Mouse (Mus musculus): Measurements from ENCODE around the gene Ntm.
A peak's percentile ranks its signal among the peaks of the same experiment; 100 is the strongest.

Ntm gene

DNA sequence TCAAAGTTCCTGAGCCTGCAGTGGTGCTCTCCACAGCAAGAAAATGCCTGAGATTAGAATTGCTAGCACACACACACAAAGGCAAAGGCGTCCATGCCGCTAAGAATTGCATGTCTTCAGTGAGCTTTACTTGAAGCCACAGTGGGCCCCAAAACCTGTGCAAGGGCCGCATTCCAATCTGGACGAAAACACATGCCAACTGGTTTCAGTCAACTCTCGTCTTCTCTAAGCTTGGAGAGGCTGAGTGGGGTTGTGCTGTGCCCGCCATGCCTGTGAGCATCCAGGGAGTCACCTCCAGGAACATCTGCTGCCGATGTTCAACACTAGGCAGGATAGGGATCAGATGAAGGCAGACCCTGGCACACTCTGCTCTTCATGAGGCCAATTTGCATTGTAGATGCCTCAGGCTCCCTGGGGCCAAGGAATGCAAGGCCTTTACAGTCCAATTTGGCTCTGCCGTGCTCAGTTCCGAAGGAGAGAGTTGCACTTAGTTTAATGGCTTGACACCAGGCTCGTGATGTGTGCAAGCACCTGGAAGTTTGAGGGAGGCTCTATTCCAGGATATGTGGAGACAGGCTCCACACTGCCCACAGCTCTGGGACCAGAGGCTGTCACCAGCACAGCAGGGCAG is 739.9 kb downstream of the Ntm start:
- no peak for DNase-seq (ENCODE audit: low spot score)

DNA sequence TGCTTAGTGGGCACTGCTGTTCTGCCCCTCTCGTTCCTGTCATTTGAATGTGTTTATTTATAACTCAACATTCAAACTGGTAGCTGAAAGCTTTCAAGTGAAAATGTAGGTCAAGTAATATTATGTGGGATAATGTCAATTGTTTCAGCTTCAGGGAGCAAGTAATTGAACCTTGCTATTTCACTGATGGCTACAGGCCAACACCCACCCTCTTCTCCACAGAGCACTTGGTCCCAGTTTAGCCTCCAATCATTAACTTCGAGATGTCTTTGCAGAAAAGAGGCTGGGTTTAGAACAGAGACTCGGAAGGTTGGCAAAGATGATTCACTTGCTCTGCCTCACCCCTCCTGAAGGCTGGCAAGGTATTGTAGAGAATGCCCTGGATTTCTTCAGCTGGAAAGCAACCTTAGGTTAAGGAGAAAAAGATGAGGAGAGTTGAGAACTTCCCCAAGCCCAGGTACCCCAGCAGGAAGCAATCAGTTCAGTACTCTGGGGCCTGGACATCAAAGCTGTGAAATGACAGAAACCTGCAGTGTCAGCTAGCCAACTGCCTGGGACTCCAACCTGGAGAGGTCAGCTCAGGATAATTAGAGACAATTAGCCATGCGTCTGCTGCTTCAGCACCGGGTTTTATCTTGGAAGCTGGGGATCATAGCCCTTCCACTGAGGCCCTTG is 741.9 kb downstream of the Ntm start:
- no peak for DNase-seq (ENCODE audit: low spot score)

DNA sequence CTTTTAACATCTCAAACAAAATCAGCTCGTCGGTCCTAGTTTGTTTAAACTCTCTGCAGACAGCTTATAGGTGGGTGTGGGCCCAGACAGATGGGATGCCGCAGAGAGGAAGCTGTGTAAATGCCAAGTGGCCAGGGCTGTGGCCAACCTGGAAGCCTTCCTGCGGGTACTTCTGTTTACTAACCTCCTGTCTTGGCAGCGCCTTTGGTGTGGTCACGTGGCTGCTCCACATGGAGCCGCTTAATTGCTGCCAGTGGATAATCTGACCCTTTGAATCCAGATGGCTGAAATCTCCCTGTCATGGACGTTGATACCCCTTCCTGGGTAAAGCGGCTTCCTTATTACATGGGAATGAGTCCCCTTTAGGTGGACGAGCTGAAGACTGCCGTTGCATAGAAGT is 742.4 kb downstream of the Ntm start:
- no peak for DNase-seq (ENCODE audit: low spot score)

DNA sequence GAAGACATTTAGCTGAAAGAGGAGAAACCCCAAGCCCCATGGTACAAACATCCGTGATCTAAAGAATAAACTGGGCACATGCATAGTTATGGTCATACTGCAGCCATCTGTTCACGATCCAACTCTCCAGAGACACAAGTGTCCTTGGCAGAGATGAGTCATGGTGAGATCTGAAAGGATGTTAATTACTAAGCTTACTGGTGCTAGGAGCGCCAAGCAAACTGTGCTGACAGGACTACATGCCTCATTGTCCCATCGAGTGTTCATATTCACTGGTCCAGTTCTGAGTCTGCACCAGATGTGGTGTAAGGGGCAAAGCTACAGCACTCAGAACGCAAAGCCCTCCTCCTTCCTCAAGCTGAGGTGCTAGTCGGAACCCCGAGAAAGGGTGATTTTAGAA is 745.0 kb downstream of the Ntm start:
- DNase-seq (ENCODE audit: low spot score), result no peak

DNA sequence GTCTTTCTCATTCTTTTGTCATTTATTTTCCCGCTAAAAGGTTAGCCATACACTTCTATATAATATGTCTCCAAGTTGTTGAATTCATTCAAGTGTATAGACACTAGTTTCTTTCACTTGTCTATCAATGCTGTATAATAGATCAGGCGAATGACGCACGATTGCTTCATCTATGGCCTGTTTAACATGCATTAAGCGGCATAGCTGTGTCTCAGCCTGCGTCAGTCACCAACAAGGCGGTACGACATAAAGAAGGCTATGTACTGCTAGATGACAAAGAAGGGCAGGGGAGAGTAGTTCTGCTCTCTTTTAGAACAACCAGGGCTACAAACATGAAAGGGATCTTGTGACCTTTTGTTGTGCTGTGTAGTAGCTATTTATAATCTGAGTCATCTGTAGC is 746.4 kb downstream of the Ntm start:
- no peak for DNase-seq (ENCODE audit: low spot score)

DNA sequence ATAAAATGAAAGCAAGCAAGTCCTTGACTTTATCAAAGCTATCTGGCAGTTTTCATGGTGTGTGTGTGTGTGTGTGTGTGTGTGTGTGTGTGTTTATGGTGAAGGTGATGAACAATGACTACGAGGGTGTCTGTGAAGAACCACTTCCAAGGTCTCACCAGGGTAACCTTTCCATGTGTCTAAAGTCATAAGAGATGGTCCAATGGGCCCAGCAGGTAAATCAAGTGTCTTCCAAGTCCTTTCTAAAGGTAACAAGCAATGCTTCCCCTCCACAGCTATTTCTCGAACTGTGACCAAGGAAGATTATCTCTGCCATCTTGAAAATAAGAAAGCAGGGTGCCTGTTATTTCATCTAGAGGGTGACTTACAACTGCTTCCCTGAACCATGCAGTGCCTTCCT is 747.1 kb downstream of the Ntm start:
- DNase-seq (ENCODE audit: low spot score), result no peak

DNA sequence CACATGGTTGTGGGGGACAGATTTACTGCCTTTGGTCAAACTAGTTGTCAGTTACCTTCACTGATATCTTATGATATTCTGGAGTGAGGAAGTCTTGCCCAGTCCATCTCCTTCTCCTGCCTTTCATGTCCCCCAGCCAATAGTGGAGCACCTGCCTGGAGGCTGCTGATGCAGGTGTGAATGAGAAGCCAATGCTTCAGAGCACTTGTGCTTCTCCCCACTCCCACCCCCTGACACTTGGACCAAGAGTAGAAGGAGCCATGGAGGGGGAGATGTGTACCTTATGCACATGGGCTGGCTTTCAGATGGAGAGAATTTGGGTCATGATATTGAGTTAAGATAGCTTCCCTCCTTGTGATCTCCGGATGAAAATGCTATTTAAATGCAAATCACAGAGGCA is 747.7 kb downstream of the Ntm start:
- no peak for DNase-seq (ENCODE audit: low spot score)

DNA sequence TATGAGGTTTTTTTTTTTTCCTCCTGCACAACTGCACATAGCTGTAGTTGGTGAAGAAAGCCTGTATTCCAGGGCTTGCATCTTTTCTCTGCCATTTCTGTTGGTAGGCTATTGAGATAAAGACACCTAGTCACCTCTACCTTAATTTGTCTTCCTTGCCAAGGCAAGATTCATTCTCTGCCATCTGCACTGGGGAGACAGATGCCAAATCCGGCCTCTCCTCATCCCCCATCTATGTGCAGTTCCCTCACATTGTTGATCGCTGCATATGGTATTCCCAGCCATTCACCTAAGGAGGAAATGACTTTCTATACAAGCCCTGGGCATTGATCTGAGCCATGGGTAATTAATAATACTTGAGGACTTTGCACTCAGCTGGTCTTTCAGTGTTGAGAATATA is 753.7 kb downstream of the Ntm start:
- no peak for DNase-seq (ENCODE audit: low spot score)

DNA sequence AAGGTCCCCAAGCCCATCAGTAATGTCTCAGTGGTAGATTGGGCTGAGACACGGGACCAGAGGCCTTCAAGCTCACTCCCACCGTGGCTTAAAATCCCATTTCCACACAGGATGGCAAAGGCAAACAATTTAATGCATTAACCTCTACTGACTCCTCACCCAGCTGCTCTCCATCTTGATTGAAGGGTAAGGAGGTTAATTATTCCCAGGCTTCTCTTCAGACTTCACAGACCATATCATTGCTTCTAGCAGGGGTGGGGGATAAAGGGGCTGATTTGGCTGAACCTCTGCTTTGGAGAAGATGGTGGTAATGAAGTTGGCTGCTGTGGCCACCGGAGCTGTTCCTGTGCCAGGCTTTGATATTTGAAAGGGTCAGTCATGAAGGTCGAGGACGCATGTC is 754.8 kb downstream of the Ntm start:
- no peak for DNase-seq (ENCODE audit: low spot score)

DNA sequence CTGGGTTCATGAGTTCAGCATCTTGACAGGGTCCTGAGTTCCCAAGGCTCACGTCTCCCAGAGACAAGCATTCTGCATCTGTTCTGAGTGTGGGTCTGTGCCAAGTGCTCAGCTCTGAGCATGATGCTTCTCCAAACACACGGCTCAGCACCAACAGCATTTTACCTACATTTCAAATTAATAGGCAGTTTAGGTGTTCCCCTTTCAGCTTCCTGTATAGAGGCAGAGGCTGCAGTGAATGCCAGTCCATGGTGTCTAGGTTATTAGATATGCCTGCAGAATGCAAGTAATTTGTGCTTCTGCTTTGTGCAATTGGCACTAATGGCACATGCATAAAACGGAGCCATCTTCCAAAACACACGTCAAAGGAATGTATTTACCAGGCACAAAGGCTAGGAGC is 757.3 kb downstream of the Ntm start:
- no peak for DNase-seq (ENCODE audit: low spot score)

DNA sequence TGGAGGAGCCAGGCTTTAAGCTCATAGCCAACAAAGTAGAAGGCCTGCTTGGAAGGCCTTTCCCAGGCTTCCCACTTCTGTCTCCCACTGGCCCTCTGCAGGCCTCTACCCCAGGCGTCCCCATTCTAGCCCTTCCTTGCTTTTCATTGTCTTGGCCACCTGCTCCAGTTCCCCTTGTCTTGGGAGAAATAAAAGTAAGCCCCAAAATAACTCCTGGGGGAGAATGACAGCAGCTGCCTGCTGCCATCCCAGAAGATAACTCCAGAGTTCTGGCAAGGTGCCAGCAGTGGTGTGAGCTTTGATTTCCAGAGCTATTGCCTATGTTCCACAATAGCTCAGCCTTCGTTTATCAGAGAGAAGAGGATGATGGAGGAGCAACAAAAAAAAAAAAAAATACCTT is 760.7 kb downstream of the Ntm start:
- no peak for DNase-seq (ENCODE audit: low spot score)

DNA sequence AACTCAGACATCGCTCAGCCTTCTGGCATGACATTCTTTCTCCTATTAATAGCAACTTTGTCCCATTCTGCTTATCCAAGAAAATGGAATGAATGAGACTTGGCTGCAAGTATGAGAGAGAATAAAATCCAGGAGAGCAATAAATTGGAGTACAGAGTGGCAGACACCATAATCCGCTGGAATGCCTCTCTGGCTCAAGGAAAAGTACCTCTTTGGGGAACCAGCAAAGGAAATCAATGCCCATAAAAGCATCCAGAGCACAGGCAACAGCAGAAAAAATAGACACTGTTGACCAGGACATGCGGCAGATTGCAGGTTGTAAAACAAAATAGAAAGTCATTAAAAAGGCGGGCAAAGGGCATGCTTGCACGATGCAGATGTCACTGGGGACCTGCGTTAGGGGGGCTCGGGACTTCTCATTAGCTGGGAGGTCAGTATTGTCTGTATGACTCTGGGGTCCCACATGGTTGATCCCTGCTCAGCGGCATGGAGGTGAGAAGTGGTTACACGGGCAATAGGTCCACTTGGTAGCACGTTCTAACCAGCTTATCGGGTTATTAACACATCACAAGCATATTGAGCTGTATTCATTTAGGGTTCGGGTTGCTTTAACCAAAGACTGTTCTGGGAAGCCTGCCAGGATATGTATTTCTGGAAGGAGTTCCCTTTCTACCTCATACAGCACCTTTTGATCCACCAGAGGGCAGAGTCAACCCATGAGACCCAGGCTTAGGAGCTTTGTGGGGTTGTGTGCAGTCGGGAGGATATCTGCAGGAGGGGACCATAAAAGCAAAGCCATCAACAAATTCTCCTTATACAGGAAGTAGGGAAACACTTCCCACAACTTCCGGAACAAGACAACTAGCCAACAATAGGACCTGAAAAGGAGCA is 761.5 kb downstream of the Ntm start:
- no peak for DNase-seq (ENCODE audit: low spot score)

DNA sequence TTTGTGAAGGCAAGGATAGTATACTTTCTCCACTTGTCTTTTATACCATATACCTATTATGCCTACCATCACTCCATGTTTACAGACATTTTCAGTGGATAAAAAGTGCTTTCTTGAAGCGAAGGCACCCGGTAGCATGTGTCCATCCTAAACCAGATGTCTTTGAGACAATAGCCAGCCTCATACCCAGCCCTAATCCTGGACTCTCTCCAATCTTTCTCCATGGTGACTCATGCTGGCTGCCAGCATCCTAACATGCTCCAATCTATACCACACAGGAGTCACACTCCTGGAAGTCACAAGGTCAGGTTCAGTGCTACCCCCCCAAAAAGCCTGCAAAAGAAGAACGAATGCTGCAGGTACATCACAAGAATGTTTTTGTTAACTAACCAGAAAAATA is 765.9 kb downstream of the Ntm start:
- DNase-seq (ENCODE audit: low spot score), result no peak

DNA sequence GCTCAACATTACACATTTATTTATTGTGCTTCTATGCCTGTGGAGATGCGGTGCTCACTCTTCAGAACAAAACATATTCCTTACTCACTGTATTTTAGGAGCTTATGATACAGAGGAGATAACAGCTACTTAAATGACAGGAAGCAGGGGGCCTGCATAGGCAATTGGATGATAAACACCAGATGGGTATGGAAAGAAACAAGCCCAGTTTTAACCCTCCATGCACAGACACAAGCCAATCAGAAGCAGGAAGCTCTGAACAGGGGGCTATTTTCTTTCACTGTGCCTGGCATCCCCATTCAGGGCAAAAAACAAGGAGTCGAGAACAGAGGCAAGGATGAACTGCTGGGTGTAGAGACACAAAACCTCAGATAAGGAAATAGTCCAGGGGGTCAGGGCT is 768.7 kb downstream of the Ntm start:
- DNase-seq (ENCODE audit: low spot score), result no peak

DNA sequence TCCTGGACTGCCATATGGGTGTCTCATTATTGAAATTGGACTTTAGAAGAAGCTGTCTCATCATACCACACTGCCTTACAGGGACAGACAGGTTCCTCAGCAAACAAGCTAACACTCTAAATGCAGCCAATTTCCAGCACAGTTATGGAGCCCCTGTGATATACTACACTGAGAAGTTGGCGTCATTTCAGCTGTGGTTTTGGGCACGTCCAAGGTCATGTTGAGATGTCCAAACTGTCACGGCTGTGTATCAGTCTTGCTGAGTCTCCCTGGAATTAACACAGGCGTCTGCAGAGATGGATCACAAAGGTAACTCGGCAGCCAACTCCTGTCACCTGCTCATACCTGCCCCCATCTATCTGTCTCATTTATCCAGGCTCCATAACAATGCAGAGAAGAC is 779.9 kb downstream of the Ntm start:
- DNase-seq (ENCODE audit: low spot score), result no peak

DNA sequence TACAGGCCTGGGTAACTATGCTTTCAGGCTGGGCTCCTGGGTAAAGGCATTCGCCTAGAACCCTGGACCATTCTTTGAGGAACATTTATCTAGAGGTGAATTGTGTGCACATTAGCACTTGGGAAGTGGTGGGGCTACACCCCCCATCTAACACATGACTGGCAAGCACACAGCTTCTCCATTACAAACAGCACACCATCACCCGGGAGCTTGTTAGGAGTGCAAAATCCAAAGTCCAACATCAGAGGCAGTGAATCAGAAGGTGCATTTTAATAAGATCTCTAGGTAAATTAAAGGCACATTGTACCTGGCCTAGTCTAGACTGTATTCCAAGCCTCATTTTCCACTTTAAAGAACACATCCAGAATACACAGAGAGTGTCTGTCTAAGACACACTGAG is 781.3 kb downstream of the Ntm start:
- DNase-seq (ENCODE audit: low spot score), result no peak

DNA sequence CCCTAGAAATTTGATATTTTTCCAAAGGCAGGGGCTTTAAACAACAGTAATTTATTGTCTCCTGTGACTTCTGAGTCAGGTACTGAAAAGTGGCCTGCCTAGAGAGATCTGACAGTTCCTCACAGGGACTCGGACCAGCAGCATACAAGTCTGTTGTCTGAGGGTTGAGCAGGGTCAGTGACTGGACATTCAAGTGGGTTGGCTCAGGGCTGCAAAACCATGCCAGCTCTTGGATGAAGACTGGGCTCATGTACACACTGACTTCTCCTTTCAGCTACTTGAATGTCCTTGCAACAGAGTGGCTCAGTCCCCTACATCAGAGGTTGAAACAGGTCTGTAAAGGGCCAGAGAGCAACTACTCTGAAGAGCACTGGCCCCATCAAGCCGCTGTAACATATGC is 797.2 kb downstream of the Ntm start:
- DNase-seq (ENCODE audit: low spot score), result no peak

DNA sequence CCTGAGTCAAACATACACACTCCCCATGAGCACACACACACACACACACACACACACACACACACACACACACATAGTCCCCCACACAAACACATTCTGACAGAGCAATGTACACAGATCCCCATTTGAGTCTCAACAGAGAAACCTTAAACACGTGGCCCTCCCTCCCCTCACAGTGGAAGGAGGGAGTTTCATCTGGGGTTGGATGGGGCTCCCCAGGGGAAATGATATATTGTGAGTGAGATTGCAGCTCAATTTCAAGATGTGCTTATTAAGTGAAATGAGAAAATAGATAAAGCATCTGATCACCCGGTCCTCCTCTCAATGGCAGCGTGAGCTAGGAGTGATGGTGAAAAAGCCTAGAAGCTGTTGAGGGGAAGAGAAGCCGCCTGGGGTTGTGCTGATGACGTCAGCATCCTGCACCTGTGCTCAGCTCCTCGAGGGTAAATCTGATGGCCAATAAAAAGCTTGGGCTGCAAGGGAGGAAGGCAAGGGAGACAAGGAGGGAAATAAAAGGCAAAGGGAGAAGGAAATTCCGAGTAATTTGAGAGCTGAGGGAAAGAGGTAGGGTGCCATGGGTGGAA is 801.8 kb downstream of the Ntm start:
- no peak for DNase-seq (ENCODE audit: low spot score)

DNA sequence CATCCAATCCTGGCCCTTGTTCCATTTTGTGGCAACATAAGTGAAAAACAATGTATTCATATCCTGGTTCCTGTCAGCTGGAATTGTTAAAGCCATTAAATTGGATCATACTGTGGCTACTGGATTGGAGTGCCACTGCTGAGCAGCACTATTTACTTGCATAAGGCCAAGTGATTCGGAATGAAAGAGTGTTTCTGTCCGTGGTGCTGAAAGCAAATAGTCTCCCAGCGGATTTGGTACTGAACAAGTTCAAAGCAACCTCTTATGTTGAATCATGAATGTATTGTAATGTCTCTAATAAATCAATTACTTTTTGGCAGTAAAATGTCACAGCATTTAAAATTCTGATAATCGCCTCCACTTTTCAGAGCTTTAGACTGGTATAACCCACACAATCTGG is 817.0 kb downstream of the Ntm start:
- DNase-seq (ENCODE audit: low spot score), result peak; percentile 26

DNA sequence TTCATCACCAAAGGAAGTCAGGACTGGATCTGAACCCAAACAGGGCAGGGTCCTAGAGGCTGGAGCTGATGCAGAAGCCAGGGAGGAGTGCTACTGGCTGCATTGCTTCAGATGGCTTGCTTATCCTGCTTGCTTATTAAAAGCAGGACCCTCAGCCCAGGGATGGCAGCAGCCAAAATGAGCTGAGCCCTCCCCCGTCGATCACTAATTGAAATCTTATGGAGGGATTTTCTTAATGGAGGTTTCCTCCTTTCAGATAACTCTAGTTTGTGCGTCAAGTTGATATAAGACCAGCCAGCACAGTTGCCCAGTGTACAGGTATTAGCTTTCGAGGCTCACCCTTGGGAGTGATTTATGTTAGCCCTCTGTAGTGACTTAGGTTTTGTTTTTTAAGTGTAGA is 826.9 kb downstream of the Ntm start:
- no peak for DNase-seq (ENCODE audit: low spot score)

DNA sequence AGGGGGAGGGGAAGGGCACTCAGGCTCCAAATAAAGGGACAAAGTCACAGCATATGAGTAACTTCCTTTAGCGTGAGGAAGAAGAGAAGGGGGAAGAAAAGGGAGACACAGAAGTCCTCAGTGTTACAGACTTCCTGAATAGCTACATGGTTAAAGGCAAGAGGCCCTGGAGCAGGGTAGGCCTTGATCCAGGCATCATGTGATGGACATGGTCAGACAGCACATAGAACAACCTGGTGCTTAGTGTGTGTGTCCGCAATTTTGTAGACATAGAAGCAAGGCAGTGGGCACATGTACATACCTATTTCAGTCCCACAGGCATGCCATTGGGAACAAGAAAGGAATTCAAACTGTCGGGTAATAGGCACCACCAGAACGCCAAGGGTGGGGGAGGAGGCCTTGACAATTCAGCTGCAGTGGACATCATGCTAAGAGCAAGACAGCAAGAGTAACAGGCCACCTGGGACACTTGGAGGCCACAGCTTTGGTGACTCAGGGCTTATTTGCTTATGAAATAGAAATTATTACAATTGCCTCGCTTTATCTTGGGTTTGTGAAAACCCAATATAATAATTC is 832.1 kb downstream of the Ntm start:
- DNase-seq (ENCODE audit: low spot score), result no peak

DNA sequence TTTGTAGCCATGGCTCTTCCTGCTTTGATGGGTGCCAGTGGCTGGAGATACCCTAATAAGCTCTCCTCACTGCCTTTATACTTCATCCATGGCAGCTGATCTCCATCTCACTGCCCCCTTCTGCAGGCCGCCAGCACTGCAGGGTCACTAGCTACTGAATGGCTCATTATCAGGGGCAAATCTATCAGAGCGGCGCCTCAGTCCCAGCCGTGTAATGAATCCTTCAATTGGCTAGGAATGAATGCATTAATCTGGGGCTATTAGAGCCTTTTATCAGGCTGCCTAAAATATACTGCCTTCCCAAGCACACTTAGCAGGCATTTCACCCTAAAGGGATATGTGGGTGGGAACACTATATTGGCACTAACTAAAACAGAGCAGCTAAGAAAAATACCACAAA is 832.6 kb downstream of the Ntm start:
- DNase-seq (ENCODE audit: low spot score), result no peak

DNA sequence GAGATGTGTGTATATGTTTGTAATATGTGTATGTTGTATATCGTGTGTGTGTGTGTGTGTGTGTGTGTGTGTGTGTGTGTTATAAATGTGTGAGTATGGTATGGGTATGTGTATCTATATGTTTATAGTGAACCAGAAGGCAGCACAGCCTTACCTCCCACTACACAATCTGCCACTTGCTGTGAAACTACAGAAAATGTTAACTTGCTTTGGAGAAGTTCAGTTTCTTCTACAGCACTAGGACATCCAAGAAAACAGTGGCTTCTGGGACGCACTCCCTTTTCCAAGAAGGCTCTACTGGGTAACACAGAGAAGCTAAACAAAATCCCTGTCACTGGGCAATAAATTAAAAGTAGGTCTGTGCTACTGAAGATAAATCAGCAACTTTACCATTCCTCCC is 834.5 kb downstream of the Ntm start:
- no peak for DNase-seq (ENCODE audit: low spot score)
